Mouse (Mus musculus) erythroid progenitor cell, adult 5-6 weeks (primary cell): ENCODE measurements around the gene Ccnj. TPM values are rescaled to one million over a fixed set of nuclear protein-coding genes. Genes with fewer than 3 reads are reported as not detected.
A peak's percentile ranks its signal among the peaks of the same experiment; 100 is the strongest.

ENCODE experiments used
- ATAC-seq: replicated peaks from 2 replicates; pipeline ENCODE4 v1.8.0; 2016; ENCODE audit warnings: moderate number of reproducible peaks, mild to moderate bottlenecking, moderate TSS enrichment, inconsistent platforms; ENCODE audit not compliant: poor library complexity, low FRiP score, severe bottlenecking
- total RNA-seq, 2 experiments: library from RNA; stranded (forward) in 1 of 2; stranded (reverse) in 1 of 2; fragments of 150-400 nt in 1 of 2; fragments of 186-747, 209-891 nt in 1 of 2; gene quantifications; 2 replicates each; pipeline versions ENCODE4 v1.2.3 to v1.2.4; 2015 to 2017; ENCODE audit warnings: low replicate concordance in 2 of 2

Gene Ccnj
- total RNA-seq, 2 experiments from 2014 or later = 0.15 to 1.3 TPM

DNA sequence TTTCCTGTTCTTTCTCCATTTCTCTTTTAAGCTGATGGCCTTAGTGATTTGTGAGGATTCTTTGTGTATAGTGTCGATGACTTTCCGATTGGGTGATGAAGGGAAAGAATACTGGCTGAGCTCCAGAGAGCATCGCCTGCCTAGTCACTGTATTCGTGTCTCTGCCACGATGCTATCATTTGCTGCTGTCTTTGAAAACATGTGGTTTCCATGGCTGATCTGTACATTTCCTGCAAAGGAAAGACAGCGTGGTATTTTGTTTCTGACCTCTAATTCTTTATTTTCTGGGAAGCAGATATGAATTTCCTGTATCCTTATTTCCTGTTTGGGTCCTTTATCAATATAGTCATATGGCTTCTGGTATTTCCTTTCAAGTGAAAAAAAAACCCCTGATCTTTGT lies 9.2 kb downstream of the Ccnj start:
- no peak for ATAC-seq

- ATAC-seq = no peak
Measured at GRCm38 (mm10) chr19:40841083-40841482, 10.0 kb downstream of the Ccnj start.

DNA sequence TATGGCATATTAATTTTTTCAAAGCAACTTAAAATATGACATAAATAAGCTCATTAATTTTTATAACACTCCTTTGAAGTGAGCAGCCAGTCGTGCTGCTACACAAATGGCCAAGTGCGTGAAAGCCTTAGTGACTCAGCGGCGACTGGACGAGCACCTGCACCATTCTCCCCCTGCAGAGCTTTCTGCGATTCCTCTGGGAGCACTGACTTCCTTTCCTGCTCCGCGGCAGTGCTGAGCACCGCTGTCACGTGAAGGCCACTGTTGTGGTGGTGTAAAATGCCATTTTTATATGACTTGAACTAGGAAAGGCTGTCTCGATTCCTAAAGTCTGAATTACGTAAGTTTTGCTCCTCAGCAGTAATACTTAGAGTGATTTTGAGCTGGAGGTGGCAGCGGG lies 10.5 kb downstream of the Ccnj start:
- no peak for ATAC-seq

DNA sequence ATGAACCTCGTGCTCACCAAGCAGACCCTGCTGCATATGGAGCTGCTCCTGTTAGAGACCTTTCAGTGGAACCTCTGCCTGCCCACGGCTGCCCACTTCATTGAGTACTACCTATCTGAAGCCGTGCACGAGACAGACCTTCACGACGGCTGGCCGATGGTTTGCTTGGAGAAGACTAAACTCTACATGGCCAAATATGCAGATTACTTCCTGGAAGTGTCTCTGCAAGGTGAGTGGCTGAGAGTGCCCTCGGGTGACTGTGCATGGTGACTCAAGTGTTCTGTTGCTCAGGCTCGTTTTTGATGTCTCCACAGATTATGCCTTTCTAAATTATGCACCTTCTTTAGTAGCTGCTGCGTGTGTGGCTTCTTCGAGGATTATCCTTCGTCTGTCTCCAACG lies 13.7 kb downstream of the Ccnj start:
- ATAC-seq = no peak

GRCm38 (mm10) chr19:40849391-40849790 lies 18.3 kb downstream of the Ccnj start:
- ATAC-seq = no peak

DNA sequence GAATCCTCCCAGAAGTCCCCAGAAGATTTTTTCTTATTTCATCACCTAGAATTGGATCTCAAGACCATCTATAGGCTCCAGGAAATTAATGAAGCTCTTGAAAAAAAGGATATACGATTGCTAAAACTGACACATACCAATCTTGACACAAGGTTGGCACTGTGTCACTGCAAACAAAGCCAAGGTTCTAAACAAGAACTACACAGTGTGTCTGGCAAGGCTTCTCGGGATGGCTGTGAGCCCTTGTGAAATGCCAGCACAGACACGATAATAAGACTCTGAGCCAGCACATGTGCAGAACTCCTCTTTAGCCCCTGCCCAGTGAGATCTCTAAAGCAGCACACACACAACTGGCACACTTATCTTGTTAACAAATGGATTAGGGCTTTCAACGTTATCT lies 28.5 kb downstream of the Ccnj start:
- no peak for ATAC-seq

DNA sequence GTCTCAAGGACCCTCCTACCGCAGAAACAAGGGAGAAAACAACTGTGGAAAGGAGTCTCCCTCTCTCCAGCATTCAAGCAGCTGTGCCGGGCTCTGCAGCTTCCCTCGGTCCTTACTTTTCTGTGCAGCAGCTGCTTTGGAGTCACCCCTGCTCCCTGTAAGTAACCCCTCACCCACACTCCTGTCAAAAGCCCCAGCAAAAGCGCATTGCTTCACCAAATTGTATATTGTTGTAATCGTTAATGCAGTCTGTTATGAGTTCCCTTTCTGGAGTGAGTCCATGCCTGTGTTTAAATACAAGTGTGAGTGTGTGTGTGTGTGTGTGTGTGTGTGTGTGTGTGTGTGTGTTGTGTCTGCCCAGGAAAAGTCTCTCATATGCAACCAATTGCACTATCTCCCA lies 37.2 kb downstream of the Ccnj start:
- ATAC-seq = no peak

GRCm38 (mm10) chr19:40869425-40870105 lies 38.5 kb downstream of the Ccnj start:
- ATAC-seq = no peak

GRCm38 (mm10) chr19:40872955-40873665 lies 42.0 kb downstream of the Ccnj start:
- ATAC-seq = peak; percentile 92

- no peak for ATAC-seq
Measured at GRCm38 (mm10) chr19:40881700-40882099, 50.6 kb downstream of the Ccnj start.

GRCm38 (mm10) chr19:40888887-40889286 lies 57.8 kb downstream of the Ccnj start:
- ATAC-seq = no peak

- ATAC-seq = peak; percentile 40
Measured at GRCm38 (mm10) chr19:40894071-40894506, 63.0 kb downstream of the Ccnj start.

DNA sequence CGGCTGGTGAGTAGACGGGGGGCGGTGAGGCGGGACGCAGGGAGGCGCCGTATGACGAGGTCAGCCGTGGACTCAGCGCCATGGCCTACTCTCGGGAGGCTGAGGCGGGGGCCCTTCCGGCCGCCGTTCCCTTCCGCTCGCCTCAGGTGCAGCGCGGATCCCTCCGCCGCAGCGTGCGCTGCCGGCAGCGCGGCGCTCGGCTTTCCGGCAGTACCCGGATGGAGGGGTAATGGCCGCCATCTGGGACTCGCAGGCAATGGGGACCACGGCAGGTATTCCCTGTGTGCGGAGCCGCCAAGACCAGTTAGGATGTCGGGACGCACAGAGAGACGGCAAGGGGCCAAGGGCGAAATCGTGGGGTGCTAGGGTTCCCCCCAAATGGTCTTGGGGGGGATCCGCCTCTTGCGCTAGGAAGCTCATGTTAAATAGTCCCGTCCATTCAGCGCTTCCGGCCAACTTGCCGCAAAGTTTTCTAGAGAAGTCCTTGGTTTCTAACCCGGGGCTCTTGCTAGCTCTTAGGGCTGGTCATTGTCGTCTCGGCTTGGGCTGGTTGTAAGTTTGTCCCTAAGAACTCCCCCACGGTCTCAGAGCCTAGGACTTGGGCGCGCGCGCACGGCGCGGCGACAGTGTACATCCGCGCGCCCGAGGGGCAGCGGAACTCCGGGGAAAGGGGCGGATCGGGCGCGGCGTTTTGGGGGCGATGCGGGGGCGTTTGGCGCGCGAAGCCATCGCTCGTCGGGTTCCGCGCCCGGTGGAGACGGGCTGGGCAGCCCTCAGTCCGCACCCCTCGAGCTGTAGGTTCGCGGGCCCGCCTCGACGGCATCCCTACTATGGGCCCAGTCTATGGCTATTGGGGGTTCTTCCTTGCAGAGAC lies 63.7 kb downstream of the Ccnj start, which contains the start of gene Zfp518a:
Gene Zfp518a, plus strand, starts transcription at position 187 of the 874 bp plus-strand sequence.
- ATAC-seq = peak; percentile 96

- ATAC-seq = no peak
Measured at GRCm38 (mm10) chr19:40895393-40895703, 64.3 kb downstream of the Ccnj start.

Other genes starting within 250 kb of the Ccnj start
- gene Aldh18a1, start 242.8 kb upstream of the Ccnj start, total RNA-seq (2015; ENCODE audit: low replicate concordance) = 10.9 and 30.6 TPM in 2 replicates
- gene Aldh18a1, start 242.8 kb upstream of the Ccnj start, total RNA-seq (2017; ENCODE audit: low replicate concordance) = 6.5 and 13.2 TPM in 2 replicates
- gene Tctn3, start 219.0 kb upstream of the Ccnj start, total RNA-seq (2015; ENCODE audit: low replicate concordance) = 1.1 and 5.4 TPM in 2 replicates
- 0.45 TPM in 1 of 2 replicates, not detected in the other for gene Tctn3, start 219.0 kb upstream of the Ccnj start, total RNA-seq (2017; ENCODE audit: low replicate concordance)
- gene Entpd1, start 218.9 kb upstream of the Ccnj start, total RNA-seq (2015; ENCODE audit: low replicate concordance) = 10.5 and 18.4 TPM in 2 replicates
- gene Entpd1, start 218.9 kb upstream of the Ccnj start, total RNA-seq (2017; ENCODE audit: low replicate concordance) = 6.4 and 16.9 TPM in 2 replicates
- not detected in 2 replicates for gene Cc2d2b, start 82.5 kb upstream of the Ccnj start, total RNA-seq (2015; ENCODE audit: low replicate concordance)
- gene Cc2d2b, start 82.5 kb upstream of the Ccnj start, total RNA-seq (2017; ENCODE audit: low replicate concordance) = 3.0 TPM in 1 of 2 replicates, not detected in the other
- 8.3 and 18.0 TPM in 2 replicates for gene Zfp518a, start 63.4 kb downstream of the Ccnj start, total RNA-seq (2015; ENCODE audit: low replicate concordance)
- gene Zfp518a, start 63.4 kb downstream of the Ccnj start, total RNA-seq (2017; ENCODE audit: low replicate concordance) = 4.5 and 7.6 TPM in 2 replicates
- gene Blnk, start 163.3 kb downstream of the Ccnj start, total RNA-seq (2015; ENCODE audit: low replicate concordance) = 18.9 and 22.3 TPM in 2 replicates
- 5.2 and 5.6 TPM in 2 replicates for gene Blnk, start 163.3 kb downstream of the Ccnj start, total RNA-seq (2017; ENCODE audit: low replicate concordance)
- gene Dntt, start 198.0 kb downstream of the Ccnj start, total RNA-seq (2015; ENCODE audit: low replicate concordance) = 7.6 and 17.2 TPM in 2 replicates
- gene Dntt, start 198.0 kb downstream of the Ccnj start, total RNA-seq (2017; ENCODE audit: low replicate concordance) = 9.7 and 11.7 TPM in 2 replicates
- not detected in 2 replicates for gene Opalin, start 245.8 kb downstream of the Ccnj start, total RNA-seq (2015; ENCODE audit: low replicate concordance)
- gene Opalin, start 245.8 kb downstream of the Ccnj start, total RNA-seq (2017; ENCODE audit: low replicate concordance) = not detected in 2 replicates